Mouse (Mus musculus): ENCODE data around the gene Olfr110. TPM values are rescaled to one million over a fixed set of nuclear protein-coding genes. Genes with fewer than 3 reads are reported as not detected.

Olfr110 gene
- polyA plus RNA-seq, 1 experiment from 2014 or later: not detected

DNA sequence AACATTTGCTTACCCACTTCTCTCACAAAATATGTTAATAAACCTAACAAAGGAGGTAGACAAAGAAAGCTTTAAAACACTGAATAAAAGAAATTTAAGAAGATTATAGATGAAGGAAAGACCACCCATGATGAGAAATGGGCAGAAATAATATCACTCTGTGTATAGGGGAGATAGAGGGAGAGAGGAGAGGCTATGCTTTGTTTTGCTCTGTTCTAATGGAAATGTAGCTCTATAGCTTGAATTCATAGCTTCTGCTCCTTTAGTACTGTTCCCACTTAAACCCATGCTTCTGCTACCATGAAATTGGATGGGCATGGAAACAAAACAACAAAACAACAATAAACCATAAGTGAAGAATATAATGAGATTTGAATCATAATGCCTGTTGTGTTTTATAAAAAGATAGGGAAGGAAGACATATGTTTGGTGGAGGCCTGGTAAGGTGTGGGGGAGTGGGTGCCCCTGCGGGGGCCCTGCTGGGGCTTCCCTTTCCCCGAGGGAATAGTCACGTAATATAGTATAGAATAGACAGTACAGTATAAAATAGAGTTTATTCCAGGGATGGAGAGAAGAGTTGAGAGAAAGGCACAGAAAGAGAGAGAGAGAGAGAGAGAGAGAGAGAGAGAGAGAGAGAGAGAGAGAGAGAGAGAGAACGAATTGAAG, 49.3 kb downstream of the Olfr110 start:
- no peaks in the 10 kb centered on the region for H3K9me3 ChIP-seq (replicated peaks; ENCODE audit: control insufficient read depth, low read length)
- no peak overlapping the region for H3K4me2 ChIP-seq
- ATAC-seq (replicated peaks; ENCODE audit: insufficient number of reproducible peaks, low FRiP score, low TSS enrichment): no peak
- no peak overlapping the region for H3K4me3 ChIP-seq (ENCODE audit: low read depth, low read length)
- H3K9ac ChIP-seq (ENCODE audit: low read depth, low read length): no peak overlapping the region
- H3K36me3 ChIP-seq (ENCODE audit: control insufficient read depth, insufficient read depth, low read length): no peaks in the 10 kb centered on the region
- 74% methylated on average over 4 of the region's 4 CpGs for WGBS (ENCODE audit: insufficient replicate concordance)
- no peak overlapping the region for H3K27ac ChIP-seq (ENCODE audit: low read depth, low read length)
- H3K4me1 ChIP-seq (ENCODE audit: control insufficient read depth, insufficient read depth, low read length): no peaks in the 10 kb centered on the region
- H3K27me3 ChIP-seq (ENCODE audit: control insufficient read depth, insufficient read depth, low read length): no peaks in the 10 kb centered on the region

DNA sequence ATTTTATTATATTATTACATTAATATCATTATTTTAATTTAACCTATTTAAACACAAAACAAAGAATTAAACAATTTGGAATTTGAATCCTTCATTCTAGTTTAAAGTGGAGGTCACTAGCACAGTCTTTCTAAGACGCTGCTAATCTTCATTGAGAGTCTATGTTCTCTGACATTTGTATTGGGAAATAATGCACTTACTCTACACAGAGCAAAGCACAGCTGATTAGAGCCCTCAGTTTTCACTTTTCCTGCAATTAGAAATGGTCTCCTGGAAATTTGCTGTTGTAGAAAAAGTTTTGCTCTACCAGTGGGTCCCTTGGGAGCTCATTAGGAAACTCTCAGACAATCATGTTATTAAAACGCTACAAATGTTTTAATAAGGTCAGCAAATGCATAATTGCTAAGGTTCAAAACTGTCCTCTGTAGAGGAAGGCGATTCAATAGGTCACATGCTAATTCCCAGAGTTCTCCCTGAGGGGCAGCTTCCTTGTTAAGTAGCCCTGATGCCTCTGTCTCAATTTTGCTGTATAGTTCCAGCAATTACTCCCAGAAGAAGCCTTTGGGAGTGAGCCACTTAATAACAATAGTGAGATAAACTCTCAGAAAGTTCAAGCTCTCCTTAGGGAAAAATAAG, 51.6 kb downstream of the Olfr110 start:
- no peaks in the 10 kb centered on the region for H3K9me3 ChIP-seq (replicated peaks; ENCODE audit: control insufficient read depth, low read length)
- H3K27ac ChIP-seq (ENCODE audit: low read depth, low read length): no peak overlapping the region
- H3K4me2 ChIP-seq: no peak overlapping the region
- no peak overlapping the region for H3K9ac ChIP-seq (ENCODE audit: low read depth, low read length)
- H3K4me3 ChIP-seq (ENCODE audit: low read depth, low read length): no peak overlapping the region
- WGBS (ENCODE audit: insufficient replicate concordance): 58% methylated on average over 3 of the region's 3 CpGs
- no peak for ATAC-seq (replicated peaks; ENCODE audit: insufficient number of reproducible peaks, low FRiP score, low TSS enrichment)
- H3K36me3 ChIP-seq (ENCODE audit: control insufficient read depth, insufficient read depth, low read length): no peaks in the 10 kb centered on the region
- no peaks in the 10 kb centered on the region for H3K4me1 ChIP-seq (ENCODE audit: control insufficient read depth, insufficient read depth, low read length)
- no peaks in the 10 kb centered on the region for H3K27me3 ChIP-seq (ENCODE audit: control insufficient read depth, insufficient read depth, low read length)

Other genes starting within 250 kb of the Olfr110 start
- gene Olfr98, start 228.7 kb upstream of the Olfr110 start, polyA plus RNA-seq (2014; fragmentation: Nextera tagmentation; extraction: Ambion mirVana): not detected in 2 replicates
- gene H2-M3, start 222.2 kb upstream of the Olfr110 start, polyA plus RNA-seq (2014; fragmentation: Nextera tagmentation; extraction: Ambion mirVana): 0.55 and 0.72 TPM in 2 replicates
- gene Olfr99, start 209.0 kb upstream of the Olfr110 start, polyA plus RNA-seq (2014; fragmentation: Nextera tagmentation; extraction: Ambion mirVana): not detected in 2 replicates
- gene Olfr101, start 188.2 kb upstream of the Olfr110 start, polyA plus RNA-seq (2014; fragmentation: Nextera tagmentation; extraction: Ambion mirVana): not detected in 2 replicates
- not detected in 2 replicates for gene Olfr102, start 175.4 kb upstream of the Olfr110 start, polyA plus RNA-seq (2014; fragmentation: Nextera tagmentation; extraction: Ambion mirVana)
- gene Olfr103, start 152.8 kb upstream of the Olfr110 start, polyA plus RNA-seq (2014; fragmentation: Nextera tagmentation; extraction: Ambion mirVana): not detected in 2 replicates
- gene Olfr104-ps, start 132.9 kb upstream of the Olfr110 start, polyA plus RNA-seq (2014; fragmentation: Nextera tagmentation; extraction: Ambion mirVana): not detected in 2 replicates
- gene Olfr105-ps, start 113.4 kb upstream of the Olfr110 start, polyA plus RNA-seq (2014; fragmentation: Nextera tagmentation; extraction: Ambion mirVana): not detected in 2 replicates
- not detected in 2 replicates for gene Olfr106-ps, start 102.1 kb upstream of the Olfr110 start, polyA plus RNA-seq (2014; fragmentation: Nextera tagmentation; extraction: Ambion mirVana)
- not detected in 2 replicates for gene Olfr107, start 93.2 kb upstream of the Olfr110 start, polyA plus RNA-seq (2014; fragmentation: Nextera tagmentation; extraction: Ambion mirVana)
- not detected in 2 replicates for gene Olfr108, start 47.0 kb upstream of the Olfr110 start, polyA plus RNA-seq (2014; fragmentation: Nextera tagmentation; extraction: Ambion mirVana)
- not detected in 2 replicates for gene Olfr109, start 33.6 kb upstream of the Olfr110 start, polyA plus RNA-seq (2014; fragmentation: Nextera tagmentation; extraction: Ambion mirVana)
- gene H2-M2, start 8.9 kb upstream of the Olfr110 start, polyA plus RNA-seq (2014; fragmentation: Nextera tagmentation; extraction: Ambion mirVana): not detected in 2 replicates
- not detected in 2 replicates for gene Olfr111, start 15.6 kb downstream of the Olfr110 start, polyA plus RNA-seq (2014; fragmentation: Nextera tagmentation; extraction: Ambion mirVana)
- not detected in 2 replicates for gene Olfr112, start 77.0 kb downstream of the Olfr110 start, polyA plus RNA-seq (2014; fragmentation: Nextera tagmentation; extraction: Ambion mirVana)
- not detected in 2 replicates for gene Olfr113, start 85.2 kb downstream of the Olfr110 start, polyA plus RNA-seq (2014; fragmentation: Nextera tagmentation; extraction: Ambion mirVana)
- gene Olfr114, start 100.3 kb downstream of the Olfr110 start, polyA plus RNA-seq (2014; fragmentation: Nextera tagmentation; extraction: Ambion mirVana): not detected in 2 replicates
- not detected in 2 replicates for gene Olfr115, start 134.6 kb downstream of the Olfr110 start, polyA plus RNA-seq (2014; fragmentation: Nextera tagmentation; extraction: Ambion mirVana)
- not detected in 2 replicates for gene Olfr116, start 134.7 kb downstream of the Olfr110 start, polyA plus RNA-seq (2014; fragmentation: Nextera tagmentation; extraction: Ambion mirVana)
- not detected in 2 replicates for gene Olfr117, start 171.3 kb downstream of the Olfr110 start, polyA plus RNA-seq (2014; fragmentation: Nextera tagmentation; extraction: Ambion mirVana)
- not detected in 2 replicates for gene Olfr118, start 174.5 kb downstream of the Olfr110 start, polyA plus RNA-seq (2014; fragmentation: Nextera tagmentation; extraction: Ambion mirVana)
- gene Olfr119, start 204.1 kb downstream of the Olfr110 start, polyA plus RNA-seq (2014; fragmentation: Nextera tagmentation; extraction: Ambion mirVana): not detected in 2 replicates
- not detected in 2 replicates for gene Olfr120, start 229.3 kb downstream of the Olfr110 start, polyA plus RNA-seq (2014; fragmentation: Nextera tagmentation; extraction: Ambion mirVana)